Mouse (Mus musculus): ENCODE data around the gene Zfp626. TPM values are rescaled to one million over a fixed set of nuclear protein-coding genes. Genes with fewer than 3 reads are reported as not detected.

The Zfp626 gene
- 0.43 and 0.70 TPM in 2 replicates for polyA plus RNA-seq (2021; fragmentation: Nextera tagmentation)
- long read RNA-seq, experiment 1, partial matches to known transcripts, result 0 of 1 reads
- long read RNA-seq, experiment 1, other reads (novel, unspliced or antisense), result 1 of 1 reads
- long read RNA-seq, experiment 2, partial matches to known transcripts, result 0 of 4 reads
- long read RNA-seq, experiment 2, other reads (novel, unspliced or antisense), result 4 of 4 reads

GRCm38 (mm10) chr7:27806896-27807295, at the start of gene Zfp626:
Zfp626 (plus strand) TSS chr7:27807196.

GRCm38 (mm10) chr7:27838323-27839249, 31.6 kb downstream of the Zfp626 start, which contains the start of gene Zfp59:
Zfp59 (plus strand) TSS chr7:27838607.

DNA sequence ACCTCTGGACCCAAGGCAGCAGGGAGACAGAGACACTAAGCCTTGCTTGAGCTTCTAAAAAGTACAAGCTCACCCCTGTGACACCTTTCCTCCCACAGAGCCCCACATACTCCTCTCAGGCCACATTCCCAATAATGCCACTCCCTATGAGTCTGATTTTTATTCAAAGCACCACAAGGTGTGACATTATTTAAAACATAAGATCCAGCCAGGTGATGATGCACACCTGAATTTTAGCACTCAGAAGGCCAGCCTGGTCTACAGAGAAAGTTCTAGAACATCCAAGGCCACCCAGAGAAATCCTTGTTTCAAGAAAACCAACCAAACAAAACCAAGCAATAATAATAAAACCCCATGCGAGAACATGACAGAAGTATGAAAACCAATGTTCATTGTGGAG, 50.2 kb downstream of the Zfp626 start, which contains the start of gene Zfp607a:
Gene Zfp607a (plus strand): TSS at position 301 of the 400 bp plus-strand sequence.

Other genes starting within 250 kb of the Zfp626 start
- gene Akt2, start 215.6 kb upstream of the Zfp626 start, polyA plus RNA-seq (2021; fragmentation: Nextera tagmentation), result 106 and 111 TPM in 2 replicates
- 37.4 and 60.6 TPM in 2 replicates for gene Ttc9b, start 153.3 kb upstream of the Zfp626 start, polyA plus RNA-seq (2021; fragmentation: Nextera tagmentation)
- gene Map3k10, start 132.6 kb upstream of the Zfp626 start, polyA plus RNA-seq (2021; fragmentation: Nextera tagmentation), result 9.6 and 9.7 TPM in 2 replicates
- 2.6 and 4.0 TPM in 2 replicates for gene Zfp607b, start 117.9 kb upstream of the Zfp626 start, polyA plus RNA-seq (2021; fragmentation: Nextera tagmentation)
- 6.1 and 8.2 TPM in 2 replicates for gene Zfp60, start 75.8 kb upstream of the Zfp626 start, polyA plus RNA-seq (2021; fragmentation: Nextera tagmentation)
- gene Zfp59, start 31.4 kb downstream of the Zfp626 start, polyA plus RNA-seq (2021; fragmentation: Nextera tagmentation), result 2.2 and 2.8 TPM in 2 replicates
- 0.21 and 0.26 TPM in 2 replicates for gene Zfp607a, start 50.3 kb downstream of the Zfp626 start, polyA plus RNA-seq (2021; fragmentation: Nextera tagmentation)
- 3.0 and 4.1 TPM in 2 replicates for gene Zfp974, start 122.3 kb downstream of the Zfp626 start, polyA plus RNA-seq (2021; fragmentation: Nextera tagmentation)
- gene Zfp780b, start 172.0 kb downstream of the Zfp626 start, polyA plus RNA-seq (2021; fragmentation: Nextera tagmentation), result 13.8 and 28.2 TPM in 2 replicates
- 0.83 and 1.2 TPM in 2 replicates for gene Zfp850, start 206.9 kb downstream of the Zfp626 start, polyA plus RNA-seq (2021; fragmentation: Nextera tagmentation)
- 246 and 258 TPM in 2 replicates for gene Psmc4, start 242.9 kb downstream of the Zfp626 start, polyA plus RNA-seq (2021; fragmentation: Nextera tagmentation)